Mouse (Mus musculus) olfactory bulb, adult 2 months (tissue): ENCODE results near the gene Arhgap9. TPM values are rescaled to one million over a fixed set of nuclear protein-coding genes. Genes with fewer than 3 reads are reported as not detected.
A peak's percentile ranks its signal among the peaks of the same experiment; 100 is the strongest.

Experiments used
- H3K27ac ChIP-seq: fragments of 200-500 bp; 2 replicates; pipeline ENCODE4 v1.5.1; 2012; ENCODE audit warnings: low read depth, low read length; ENCODE audit not compliant: insufficient read depth
- H3K4me1 ChIP-seq: fragments of 200-500 bp; 2 replicates; pipeline ENCODE4 v1.6.1; 2012; ENCODE audit warnings: low read length; ENCODE audit not compliant: control insufficient read depth, insufficient read depth
- H3K4me3 ChIP-seq: fragments of 200-500 bp; 2 replicates; pipeline ENCODE4 v1.5.1; 2012; ENCODE audit warnings: mild to moderate bottlenecking, low read depth, low read length, moderate library complexity; ENCODE audit not compliant: insufficient read depth
- CTCF ChIP-seq: fragments of 200-500 bp; IDR thresholded peaks from 2 replicates; pipeline ENCODE4 v1.5.1; 2012; ENCODE audit warnings: low read depth, mild to moderate bottlenecking, low read length, moderate library complexity; ENCODE audit not compliant: insufficient read depth
- POLR2A ChIP-seq: fragments of 200-500 bp; IDR thresholded peaks from 2 replicates; pipeline ENCODE4 v1.6.1; 2012; ENCODE audit warnings: mild to moderate bottlenecking, low read depth, low read length, moderate library complexity; ENCODE audit not compliant: insufficient read depth
- WGBS: fragments of 180-500 bp; shearing (Covaris S2); methylation state at CpG from one replicate; pipeline ENCODE4 v1.1.7; 2018; 5-methylcytosine and 5-hydroxymethylcytosine counted together
- polyA plus RNA-seq: library from polyadenylated mRNA; stranded (reverse); fragments of >200 nt; gene quantifications from 2 replicates; pipeline ENCODE4 v1.2.4, GENCODE M21; 2012; ENCODE audit warnings: low replicate concordance; ENCODE audit not compliant: missing spikeins, insufficient read depth, insufficient read length

The Arhgap9 gene
- polyA plus RNA-seq, 1 experiment = not detected

DNA sequence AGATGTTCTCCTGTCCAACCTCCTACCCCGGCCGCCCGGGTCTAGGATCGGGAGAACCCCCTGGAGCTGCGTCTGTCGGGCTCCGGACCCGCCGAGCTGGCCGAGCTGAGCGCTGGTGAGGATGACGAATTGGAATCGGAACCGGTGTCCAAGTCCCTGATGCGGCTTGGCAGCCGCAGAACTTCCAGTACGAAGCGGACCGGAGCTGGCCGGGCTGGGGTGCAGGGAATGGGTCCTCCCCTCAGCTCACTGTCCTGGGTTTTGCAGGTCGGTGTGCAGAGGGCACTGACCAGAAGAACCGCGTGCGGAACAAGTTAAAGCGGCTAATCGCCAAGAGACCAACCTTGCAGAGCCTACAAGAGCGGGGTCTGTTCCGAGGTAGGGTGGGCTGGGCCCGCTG lies 5.1 kb downstream of the Arhgap9 start:
- Histone ChIP-seq H3K27ac (no peak overlapping the region), H3K4me3 (peak overlapping the region; percentile 14), H3K4me1 (peaks cover 28% of the 10 kb centered on the region)
- TF ChIP-seq CTCF (no peak), POLR2A (no peak)
- 7% methylated on average over 29 of the region's 29 CpGs for WGBS

GRCm38 (mm10) chr10:127327461-127328145 lies 5.8 kb downstream of the Arhgap9 start:
- TF ChIP-seq POLR2A = no peak
- no peak for TF ChIP-seq CTCF
- no peak overlapping the region for H3K4me3 ChIP-seq
- H3K27ac ChIP-seq = no peak overlapping the region
- H3K4me1 ChIP-seq = peaks cover 31% of the 10 kb centered on the region
- WGBS = 51% methylated on average over 18 of the region's 18 CpGs

DNA sequence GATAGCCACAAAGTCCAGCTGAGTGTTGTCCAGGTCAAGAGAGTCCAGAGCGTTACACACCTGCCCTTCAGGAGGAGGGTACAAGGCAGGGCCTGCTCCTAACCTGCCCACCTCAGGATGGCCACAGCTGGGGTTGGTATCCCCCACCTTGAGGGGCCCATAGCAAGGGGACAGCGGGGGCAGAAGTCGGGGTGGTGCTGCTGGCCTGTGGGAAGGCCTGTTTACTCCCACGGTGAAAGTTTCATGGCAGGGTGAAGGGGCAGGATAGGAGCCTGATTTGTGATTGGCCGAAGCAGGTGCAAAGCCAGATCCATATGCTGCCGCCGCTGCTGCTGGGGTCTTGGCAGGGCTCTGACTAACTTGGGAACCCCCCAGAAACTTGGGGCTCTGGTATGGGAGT lies 8.4 kb downstream of the Arhgap9 start:
- WGBS = 65% methylated on average over 7 of the region's 7 CpGs
- Histone ChIP-seq H3K4me1 (peaks cover 31% of the 10 kb centered on the region), H3K4me3 (no peak overlapping the region), H3K27ac (no peak overlapping the region)
- TF ChIP-seq CTCF (no peak), POLR2A (no peak)

GRCm38 (mm10) chr10:127332211-127332874 lies 10.6 kb downstream of the Arhgap9 start:
- TF ChIP-seq CTCF (no peak), POLR2A (no peak)

GRCm38 (mm10) chr10:127333152-127333551 lies 11.4 kb downstream of the Arhgap9 start:
- Histone ChIP-seq H3K27ac (no peak overlapping the region), H3K4me3 (no peak overlapping the region), H3K4me1 (peaks cover 20% of the 10 kb centered on the region)
- TF ChIP-seq POLR2A (no peak), CTCF (no peak)
- whole genome bisulfite sequencing = 66% methylated on average over 5 of the region's 5 CpGs

More at GRCm38 (mm10) chr10:127332211-127332874, 10.6 kb downstream of the Arhgap9 start:
- no peak overlapping the region for H3K27ac ChIP-seq
- H3K4me1 ChIP-seq = peaks cover 20% of the 10 kb centered on the region
- no peak overlapping the region for H3K4me3 ChIP-seq
- 32% methylated on average over 31 of the region's 31 CpGs for WGBS

DNA sequence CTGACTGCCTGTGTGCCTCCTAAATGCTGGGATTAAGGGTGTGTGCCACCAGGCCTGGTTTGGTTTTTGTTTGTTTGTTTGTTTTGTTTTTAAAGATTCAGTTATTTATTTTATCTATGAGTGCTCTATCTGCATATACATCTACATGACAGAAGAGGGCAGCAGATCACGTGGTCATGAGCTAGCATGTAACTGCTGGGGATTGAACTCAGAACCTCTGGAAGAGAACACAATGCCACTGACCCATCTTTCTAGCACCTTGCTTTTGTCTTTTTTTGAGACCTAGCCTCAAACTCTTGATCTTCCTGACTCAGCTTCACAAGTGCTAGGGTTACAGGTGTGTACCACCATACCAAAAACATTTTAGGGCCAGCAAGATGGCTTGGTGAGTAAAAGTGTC lies 13.5 kb downstream of the Arhgap9 start:
- 68% methylated on average over 1 of the region's 1 CpGs for WGBS
- H3K27ac ChIP-seq = no peak overlapping the region
- no peak overlapping the region for H3K4me3 ChIP-seq
- peaks cover 25% of the 10 kb centered on the region for H3K4me1 ChIP-seq
- TF ChIP-seq POLR2A (no peak), CTCF (no peak)

DNA sequence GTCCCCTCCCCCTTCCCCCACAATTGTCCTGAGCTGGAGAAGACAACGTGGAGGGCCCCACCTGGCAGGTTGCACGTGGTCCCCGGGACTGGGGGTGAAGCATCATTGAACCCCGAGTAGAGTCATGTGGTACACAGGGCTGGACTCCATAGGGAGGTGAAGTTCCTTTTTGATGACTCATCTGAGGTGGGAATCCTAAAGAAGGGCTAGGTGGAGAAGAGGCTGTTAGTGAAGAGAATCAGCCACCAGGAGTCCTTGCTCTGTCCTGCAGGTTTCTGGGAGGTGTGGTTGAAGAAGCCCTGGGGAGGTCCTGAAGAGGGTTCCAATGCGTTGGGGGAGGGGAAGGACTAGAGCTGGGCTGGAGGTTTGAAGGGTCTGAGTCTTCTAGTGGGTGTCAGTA lies 15.2 kb downstream of the Arhgap9 start:
- Histone ChIP-seq H3K4me3 (no peak overlapping the region), H3K27ac (no peak overlapping the region), H3K4me1 (peaks cover 17% of the 10 kb centered on the region)
- no peak for TF ChIP-seq POLR2A
- no peak for TF ChIP-seq CTCF
- 66% methylated on average over 5 of the region's 5 CpGs for WGBS

GRCm38 (mm10) chr10:127337536-127338099 lies 15.9 kb downstream of the Arhgap9 start:
- Histone ChIP-seq H3K4me1 (peaks cover 17% of the 10 kb centered on the region), H3K4me3 (no peak overlapping the region), H3K27ac (no peak overlapping the region)
- no peak for TF ChIP-seq CTCF
- TF ChIP-seq POLR2A = no peak
- WGBS = 87% methylated on average over 6 of the region's 6 CpGs

GRCm38 (mm10) chr10:127338930-127339682 lies 17.3 kb downstream of the Arhgap9 start:
- Histone ChIP-seq H3K27ac (no peak overlapping the region), H3K4me3 (peak overlapping the region; percentile 37), H3K4me1 (peaks cover 17% of the 10 kb centered on the region)
- TF ChIP-seq POLR2A (no peak), CTCF (peak; percentile 48; the same call in 1 of the 2 replicates)
- WGBS = under 1% methylated on average over 31 of the region's 31 CpGs
